Mouse (Mus musculus): ENCODE measurements around the gene Igf2r. TPM values are rescaled to one million over a fixed set of nuclear protein-coding genes. Genes with fewer than 3 reads are reported as not detected.

The Igf2r gene
- polyA plus RNA-seq, 1 experiment from 2014 or later = 98.0 TPM

- peaks cover 13% of the 10 kb centered on the region for H3K36me3 ChIP-seq (ENCODE audit: control insufficient read depth, insufficient read depth)
- 14% methylated on average over 10 of the region's 10 CpGs for WGBS
These were observed 21.1 kb upstream of the Igf2r start for GRCm38 (mm10) chr17:12790353-12791078.

GRCm38 (mm10) chr17:12782861-12783847 lies 13.7 kb upstream of the Igf2r start:
- H3K9ac ChIP-seq (ENCODE audit: low read length) = peak overlapping the region; percentile 52
- no peak for ATAC-seq (replicated peaks; ENCODE audit: extremely low read depth, insufficient read depth, low FRiP score)
- peak overlapping the region; percentile 83 for H3K27ac ChIP-seq (ENCODE audit: low read length)
- peaks cover 62% of the 10 kb centered on the region for H3K4me1 ChIP-seq (ENCODE audit: control insufficient read depth, insufficient read depth, low read length)
- no peaks in the 10 kb centered on the region for H3K27me3 ChIP-seq (ENCODE audit: control insufficient read depth, insufficient read depth, low read length)
- H3K36me3 ChIP-seq (ENCODE audit: control insufficient read depth, insufficient read depth) = peaks cover 10% of the 10 kb centered on the region
- WGBS = 41% methylated on average over 11 of the region's 11 CpGs
- no peak overlapping the region for H3K4me3 ChIP-seq (ENCODE audit: low read length)
- H3K9me3 ChIP-seq (replicated peaks; ENCODE audit: control insufficient read depth, low read length) = peaks cover 2% of the 10 kb centered on the region; the same call in 1 of the 2 replicates
- H3K4me2 ChIP-seq (ENCODE audit: low read depth, low read length) = peak overlapping the region; percentile 22; the same call in 1 of the 2 replicates

More at GRCm38 (mm10) chr17:12790353-12791078, 21.1 kb upstream of the Igf2r start:
- peak; percentile 86 for ATAC-seq (replicated peaks; ENCODE audit: extremely low read depth, insufficient read depth, low FRiP score)
- peak overlapping the region; percentile 94 for H3K27ac ChIP-seq (ENCODE audit: low read length)
- H3K9me3 ChIP-seq (replicated peaks; ENCODE audit: control insufficient read depth, low read length) = peaks cover 4% of the 10 kb centered on the region; the same call in 1 of the 2 replicates
- H3K9ac ChIP-seq (ENCODE audit: low read length) = peak overlapping the region; percentile 59
- H3K27me3 ChIP-seq (ENCODE audit: control insufficient read depth, insufficient read depth, low read length) = no peaks in the 10 kb centered on the region
- H3K4me1 ChIP-seq (ENCODE audit: control insufficient read depth, insufficient read depth, low read length) = peaks cover 69% of the 10 kb centered on the region
- peak overlapping the region; percentile 43 for H3K4me2 ChIP-seq (ENCODE audit: low read depth, low read length)
- no peak overlapping the region for H3K4me3 ChIP-seq (ENCODE audit: low read length)

GRCm38 (mm10) chr17:12781101-12781500 lies 11.6 kb upstream of the Igf2r start:
- ATAC-seq (replicated peaks; ENCODE audit: extremely low read depth, insufficient read depth, low FRiP score) = peak; percentile 37; the same call in 1 of the 2 replicates
- WGBS = 20% methylated on average over 5 of the region's 5 CpGs
- H3K9me3 ChIP-seq (replicated peaks; ENCODE audit: control insufficient read depth, low read length) = no peaks in the 10 kb centered on the region
- peak overlapping the region; percentile 49 for H3K4me2 ChIP-seq (ENCODE audit: low read depth, low read length)
- no peaks in the 10 kb centered on the region for H3K27me3 ChIP-seq (ENCODE audit: control insufficient read depth, insufficient read depth, low read length)
- H3K9ac ChIP-seq (ENCODE audit: low read length) = peak overlapping the region; percentile 51
- no peak overlapping the region for H3K4me3 ChIP-seq (ENCODE audit: low read length)
- H3K36me3 ChIP-seq (ENCODE audit: control insufficient read depth, insufficient read depth) = peaks cover 6% of the 10 kb centered on the region; the same call in 1 of the 2 replicates
- H3K4me1 ChIP-seq (ENCODE audit: control insufficient read depth, insufficient read depth, low read length) = peaks cover 62% of the 10 kb centered on the region
- H3K27ac ChIP-seq (ENCODE audit: low read length) = peak overlapping the region; percentile 92

- peak; percentile 59 for ATAC-seq (replicated peaks; ENCODE audit: extremely low read depth, insufficient read depth, low FRiP score)
- H3K9me3 ChIP-seq (replicated peaks; ENCODE audit: control insufficient read depth, low read length) = no peaks in the 10 kb centered on the region
- no peaks in the 10 kb centered on the region for H3K27me3 ChIP-seq (ENCODE audit: control insufficient read depth, insufficient read depth, low read length)
- H3K36me3 ChIP-seq (ENCODE audit: control insufficient read depth, insufficient read depth) = peaks cover 11% of the 10 kb centered on the region; the same call in 1 of the 2 replicates
- no peak overlapping the region for H3K4me3 ChIP-seq (ENCODE audit: low read length)
- peaks cover 60% of the 10 kb centered on the region for H3K4me1 ChIP-seq (ENCODE audit: control insufficient read depth, insufficient read depth, low read length)
- peak overlapping the region; percentile 40 for H3K4me2 ChIP-seq (ENCODE audit: low read depth, low read length)
- H3K9ac ChIP-seq (ENCODE audit: low read length) = peak overlapping the region; percentile 51
- WGBS = 4% methylated on average over 8 of the region's 8 CpGs
- H3K27ac ChIP-seq (ENCODE audit: low read length) = peak overlapping the region; percentile 92
These were observed 10.7 kb upstream of the Igf2r start for GRCm38 (mm10) chr17:12780125-12780524.

- peak; percentile 64 for ATAC-seq (replicated peaks; ENCODE audit: extremely low read depth, insufficient read depth, low FRiP score)
- peak overlapping the region; percentile 40; the same call in 1 of the 2 replicates for H3K4me2 ChIP-seq (ENCODE audit: low read depth, low read length)
- H3K27me3 ChIP-seq (ENCODE audit: control insufficient read depth, insufficient read depth, low read length) = no peaks in the 10 kb centered on the region
- WGBS = 27% methylated on average over 3 of the region's 3 CpGs
- no peaks in the 10 kb centered on the region for H3K9me3 ChIP-seq (replicated peaks; ENCODE audit: control insufficient read depth, low read length)
- peak overlapping the region; percentile 51 for H3K9ac ChIP-seq (ENCODE audit: low read length)
- H3K36me3 ChIP-seq (ENCODE audit: control insufficient read depth, insufficient read depth) = peaks cover 8% of the 10 kb centered on the region; the same call in 1 of the 2 replicates
- peak overlapping the region; percentile 92 for H3K27ac ChIP-seq (ENCODE audit: low read length)
- peaks cover 62% of the 10 kb centered on the region for H3K4me1 ChIP-seq (ENCODE audit: control insufficient read depth, insufficient read depth, low read length)
- no peak overlapping the region for H3K4me3 ChIP-seq (ENCODE audit: low read length)
These were observed 10.0 kb upstream of the Igf2r start for GRCm38 (mm10) chr17:12779442-12779841.

GRCm38 (mm10) chr17:12773956-12774355 lies 4.5 kb upstream of the Igf2r start:
- 36% methylated on average over 3 of the region's 3 CpGs for WGBS
- peak overlapping the region; percentile 80 for H3K27ac ChIP-seq (ENCODE audit: low read length)
- no peaks in the 10 kb centered on the region for H3K9me3 ChIP-seq (replicated peaks; ENCODE audit: control insufficient read depth, low read length)
- H3K27me3 ChIP-seq (ENCODE audit: control insufficient read depth, insufficient read depth, low read length) = no peaks in the 10 kb centered on the region
- peaks cover 31% of the 10 kb centered on the region for H3K4me1 ChIP-seq (ENCODE audit: control insufficient read depth, insufficient read depth, low read length)
- no peak overlapping the region for H3K4me2 ChIP-seq (ENCODE audit: low read depth, low read length)
- H3K36me3 ChIP-seq (ENCODE audit: control insufficient read depth, insufficient read depth) = peaks cover 32% of the 10 kb centered on the region
- H3K9ac ChIP-seq (ENCODE audit: low read length) = no peak overlapping the region
- peak; percentile 26; the same call in 1 of the 2 replicates for ATAC-seq (replicated peaks; ENCODE audit: extremely low read depth, insufficient read depth, low FRiP score)
- no peak overlapping the region for H3K4me3 ChIP-seq (ENCODE audit: low read length)

- Histone ChIP-seq H3K9ac (ENCODE audit: low read length) (no peak overlapping the region), H3K36me3 (ENCODE audit: control insufficient read depth, insufficient read depth) (peaks cover 30% of the 10 kb centered on the region), H3K4me3 (ENCODE audit: low read length) (no peak overlapping the region), H3K27ac (ENCODE audit: low read length) (no peak overlapping the region), H3K4me2 (ENCODE audit: low read depth, low read length) (no peak overlapping the region), H3K27me3 (ENCODE audit: control insufficient read depth, insufficient read depth, low read length) (no peaks in the 10 kb centered on the region), H3K4me1 (ENCODE audit: control insufficient read depth, insufficient read depth, low read length) (peaks cover 29% of the 10 kb centered on the region), H3K9me3 (replicated peaks; ENCODE audit: control insufficient read depth, low read length) (no peaks in the 10 kb centered on the region)
- ATAC-seq (replicated peaks; ENCODE audit: extremely low read depth, insufficient read depth, low FRiP score) = no peak
- 83% methylated on average over 5 of the region's 5 CpGs for WGBS
These were observed 1.0 kb upstream of the Igf2r start for GRCm38 (mm10) chr17:12770500-12770899.

GRCm38 (mm10) chr17:12768415-12769379 lies 767 bp downstream of the Igf2r start:
- Histone ChIP-seq H3K9ac (ENCODE audit: low read length) (peak overlapping the region; percentile 96), H3K9me3 (replicated peaks; ENCODE audit: control insufficient read depth, low read length) (no peaks in the 10 kb centered on the region), H3K27ac (ENCODE audit: low read length) (peak overlapping the region; percentile 93), H3K27me3 (ENCODE audit: control insufficient read depth, insufficient read depth, low read length) (no peaks in the 10 kb centered on the region), H3K4me3 (ENCODE audit: low read length) (peak overlapping the region; percentile 75), H3K4me1 (ENCODE audit: control insufficient read depth, insufficient read depth, low read length) (peaks cover 36% of the 10 kb centered on the region), H3K36me3 (ENCODE audit: control insufficient read depth, insufficient read depth) (peaks cover 35% of the 10 kb centered on the region), H3K4me2 (ENCODE audit: low read depth, low read length) (peak overlapping the region; percentile 72)
- 25% methylated on average over 41 of the region's 41 CpGs for WGBS
- ATAC-seq (replicated peaks; ENCODE audit: extremely low read depth, insufficient read depth, low FRiP score) = peak; percentile 15

Measured in heart, embryonic 16.5 days (tissue).